Mouse (Mus musculus): ENCODE measurements around the gene Mgat5.

Mgat5 gene

DNA sequence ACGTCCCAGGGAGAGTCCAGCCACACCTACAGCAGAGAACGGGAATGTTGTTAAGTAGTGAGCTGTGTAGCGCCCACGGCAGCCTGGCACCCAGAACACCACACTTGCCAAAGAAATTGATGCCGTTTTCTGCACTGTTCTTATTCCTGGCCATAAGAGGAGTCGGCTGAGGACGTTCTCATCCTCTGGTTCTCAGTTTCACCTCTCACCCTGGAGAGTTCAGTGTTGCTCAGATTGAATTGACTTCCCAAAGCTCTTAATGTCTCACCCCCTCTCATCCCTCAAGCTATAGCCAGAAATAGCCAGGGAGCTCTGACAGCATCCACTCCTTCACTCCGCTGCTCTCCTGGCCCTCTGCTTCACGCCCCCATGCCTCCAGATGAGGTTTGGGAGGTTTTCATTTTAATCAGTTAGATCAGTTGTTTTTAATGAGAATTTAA lies 234.7 kb downstream of the Mgat5 start:
- DNase-seq (ENCODE audit: low spot score), result no peak

- DNase-seq (ENCODE audit: low spot score), result no peak
Measured at GRCm38 (mm10) chr1:127441007-127441406, 236.2 kb downstream of the Mgat5 start.

GRCm38 (mm10) chr1:127441736-127442135 lies 236.9 kb downstream of the Mgat5 start:
- DNase-seq (ENCODE audit: low spot score), result no peak

DNA sequence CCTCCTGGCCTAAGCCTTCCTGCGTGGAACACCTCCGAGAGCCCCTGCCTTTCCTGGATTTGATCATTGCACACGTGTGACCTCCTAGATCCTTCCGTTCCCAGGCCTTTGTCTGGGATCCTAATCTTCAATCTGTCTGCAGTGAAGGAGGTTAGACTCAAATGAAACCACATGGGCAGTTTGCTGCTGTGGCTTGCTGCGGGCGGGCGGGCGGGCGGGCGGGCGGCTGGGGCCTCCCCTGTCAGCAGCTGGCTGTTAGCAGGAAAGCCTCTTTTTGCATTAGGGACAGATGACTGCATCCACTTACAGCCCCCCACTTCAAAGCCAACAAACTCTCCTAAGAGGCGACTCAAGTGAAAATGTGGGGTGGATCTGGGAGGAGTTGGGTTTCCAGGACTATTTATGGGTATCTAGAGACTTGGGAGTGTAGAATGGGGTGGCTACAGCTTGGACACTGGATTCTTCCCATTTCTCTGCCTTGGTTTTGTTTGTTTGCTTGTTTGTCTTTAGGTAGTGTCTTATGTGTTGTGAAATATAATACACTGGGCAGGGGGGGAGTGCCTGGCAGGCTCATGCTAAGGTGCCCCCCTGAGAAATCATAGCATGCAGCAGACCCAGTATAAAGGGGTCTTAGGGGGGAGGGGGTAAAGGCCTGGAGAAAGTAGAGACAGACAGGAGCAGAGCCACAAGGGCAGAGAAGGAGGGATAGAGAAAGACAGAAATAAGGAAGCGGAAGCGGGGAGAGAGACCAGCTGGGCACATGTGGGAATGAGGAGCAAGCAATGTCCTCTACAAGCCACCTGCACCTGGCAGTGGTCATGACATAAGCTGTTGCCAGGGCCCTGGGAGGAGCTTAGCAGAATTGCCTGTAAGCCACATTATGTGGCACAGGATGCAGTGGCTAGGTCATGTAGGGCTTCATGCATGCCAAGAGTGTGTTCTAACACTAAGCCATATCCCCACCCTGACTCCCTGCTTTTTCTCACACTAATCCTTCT lies 238.4 kb downstream of the Mgat5 start:
- no peak for DNase-seq (ENCODE audit: low spot score)

DNA sequence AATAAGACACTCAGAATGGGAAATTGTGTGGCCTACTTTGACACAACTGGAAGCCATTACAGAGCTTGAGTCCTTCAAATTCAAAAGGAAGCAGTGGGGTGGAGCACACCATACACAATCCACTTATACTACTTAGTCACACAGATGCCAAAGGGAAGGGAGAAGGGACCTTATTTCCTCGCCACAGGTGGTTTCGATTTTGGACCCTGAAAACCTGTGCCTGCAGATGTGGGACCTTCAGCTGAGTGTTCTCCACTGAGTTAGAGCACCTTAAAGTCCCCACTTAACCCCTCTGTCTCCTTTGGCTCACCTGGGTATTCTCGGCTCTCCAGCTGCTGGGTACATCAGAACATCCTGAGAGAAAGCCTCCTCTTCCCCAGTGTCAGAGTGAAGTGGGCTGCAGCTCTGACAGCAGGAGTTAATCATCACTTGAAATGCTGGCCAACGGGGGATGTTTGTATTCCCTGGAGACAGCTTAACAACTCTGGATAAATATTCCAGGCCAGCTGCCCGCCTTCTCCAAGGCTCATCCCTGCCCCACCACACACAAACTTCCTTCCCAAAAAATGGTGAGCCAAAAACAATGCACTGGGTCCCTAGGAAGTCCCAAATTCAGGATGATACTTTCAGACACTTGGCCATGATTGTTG lies 240.1 kb downstream of the Mgat5 start:
- DNase-seq (ENCODE audit: low spot score), result no peak

DNA sequence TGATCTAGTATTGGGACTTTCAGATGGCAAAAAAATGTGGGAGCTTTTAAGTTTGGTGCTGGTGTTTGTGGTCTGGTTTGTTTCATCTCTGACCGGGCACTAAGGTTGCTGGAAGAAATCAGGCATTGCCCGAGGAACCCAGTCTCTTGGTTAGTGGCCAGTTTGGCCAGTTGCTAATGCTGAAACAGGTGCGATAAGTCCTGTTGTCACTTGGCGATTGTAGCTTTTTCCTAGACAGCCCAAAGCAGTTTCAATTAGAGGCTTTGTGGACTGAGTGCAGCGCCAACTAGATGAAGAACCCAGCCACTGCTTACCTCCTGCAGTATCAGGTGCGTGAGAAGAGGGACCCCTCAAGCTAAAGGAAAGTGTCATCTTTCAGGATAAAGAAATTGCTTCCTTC lies 248.6 kb downstream of the Mgat5 start:
- DNase-seq (ENCODE audit: low spot score), result no peak

- peak; percentile 69 for DNase-seq (ENCODE audit: low spot score)
Measured at GRCm38 (mm10) chr1:127459015-127459451, 254.2 kb downstream of the Mgat5 start.

DNA sequence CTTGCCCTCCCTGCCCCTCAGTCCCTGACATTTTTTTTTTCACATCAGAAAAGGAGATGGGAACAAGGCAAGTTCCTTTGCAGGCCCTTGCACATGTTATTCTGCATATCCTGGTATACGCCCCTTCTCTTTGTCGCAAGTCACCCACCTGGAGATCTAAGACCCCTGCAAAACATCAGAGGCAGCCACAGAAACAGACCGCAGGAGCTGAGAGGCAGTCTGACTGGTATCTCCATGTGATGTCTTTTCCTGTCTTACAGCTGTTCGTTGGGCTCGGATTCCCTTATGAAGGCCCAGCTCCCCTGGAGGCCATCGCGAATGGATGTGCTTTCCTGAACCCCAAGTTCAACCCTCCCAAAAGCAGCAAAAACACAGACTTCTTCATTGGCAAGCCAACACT lies 254.8 kb downstream of the Mgat5 start:
- DNase-seq (ENCODE audit: low spot score), result no peak

GRCm38 (mm10) chr1:127461017-127461416 lies 256.2 kb downstream of the Mgat5 start:
- no peak for DNase-seq (ENCODE audit: low spot score)

DNA sequence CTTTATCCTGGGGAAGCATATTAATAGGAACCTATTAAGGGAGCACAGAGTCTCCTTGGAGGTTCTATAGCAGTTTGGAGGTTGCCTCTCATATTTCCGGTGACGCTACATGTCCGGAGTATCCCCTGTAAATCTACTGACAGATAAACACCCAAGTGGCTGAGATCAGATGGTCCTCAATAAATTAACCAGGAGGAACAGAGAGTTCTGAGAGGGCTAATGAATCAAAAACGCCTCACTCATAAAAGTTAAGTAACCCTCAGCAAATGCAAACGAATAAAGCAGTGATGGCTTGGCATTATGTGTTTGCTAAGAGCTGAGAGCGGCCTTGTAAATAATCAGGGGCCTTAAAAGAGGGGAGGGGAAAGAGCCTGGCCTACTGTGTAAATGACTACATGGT lies 259.2 kb downstream of the Mgat5 start:
- no peak for DNase-seq (ENCODE audit: low spot score)

DNA sequence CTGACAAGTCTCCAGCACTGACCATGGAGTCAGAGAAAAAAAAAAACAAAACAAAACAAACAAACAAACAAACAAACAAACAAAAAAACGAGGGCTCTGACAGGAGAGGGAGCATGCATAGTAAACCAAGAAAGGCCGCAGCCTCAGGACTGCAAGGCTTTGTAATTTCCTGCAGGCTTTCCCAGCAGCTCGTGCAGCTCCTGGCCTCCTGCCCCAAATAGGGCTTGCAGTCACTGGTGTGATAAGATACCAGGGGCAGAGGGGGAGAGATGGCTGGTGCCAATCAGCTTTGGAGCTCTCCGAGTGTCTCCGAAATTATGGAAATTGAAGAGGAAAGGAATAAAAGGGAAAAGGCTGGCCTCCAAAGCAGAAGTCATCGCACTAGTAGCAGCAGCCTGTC lies 260.5 kb downstream of the Mgat5 start:
- no peak for DNase-seq (ENCODE audit: low spot score)

DNA sequence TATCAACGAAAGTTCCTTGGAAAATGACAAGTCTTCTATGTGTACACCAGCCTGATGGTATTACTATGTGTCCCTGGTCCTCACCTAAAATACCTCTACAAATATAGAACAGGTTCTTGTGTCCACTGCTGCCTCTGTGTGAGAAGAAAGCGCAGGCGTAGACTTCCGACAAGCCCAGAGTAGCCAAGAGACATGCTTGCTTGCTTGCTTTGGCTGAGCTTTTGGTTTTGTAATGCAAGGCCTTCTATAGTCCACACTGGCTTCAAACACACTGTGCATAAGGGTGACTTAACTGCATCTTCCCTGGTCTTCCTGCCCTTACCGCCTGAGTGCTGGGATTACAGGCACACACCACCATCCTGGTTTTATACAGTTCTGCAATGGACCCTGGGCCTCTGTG lies 262.4 kb downstream of the Mgat5 start:
- DNase-seq (ENCODE audit: low spot score), result no peak

- no peak for DNase-seq (ENCODE audit: low spot score)
Measured at GRCm38 (mm10) chr1:127470175-127470574, 265.4 kb downstream of the Mgat5 start.

DNA sequence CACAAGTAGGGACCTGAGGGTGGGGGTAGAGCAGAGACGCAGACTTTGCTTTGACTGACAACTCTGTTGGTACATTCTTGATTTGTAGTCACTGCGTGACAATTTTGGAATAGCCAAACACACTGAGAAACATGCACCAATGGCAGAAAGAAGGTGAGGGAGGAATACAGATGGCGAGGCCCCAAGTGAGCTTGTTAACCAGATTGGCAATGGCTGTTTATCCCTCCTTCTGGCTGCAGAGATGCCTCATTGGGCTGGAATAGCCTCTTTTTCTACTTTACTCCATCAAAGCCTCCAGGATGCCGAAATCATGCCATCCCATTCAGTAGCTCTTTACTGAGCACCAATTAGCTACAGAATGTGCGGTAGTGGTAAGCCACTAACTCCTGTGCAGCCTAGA lies 270.9 kb downstream of the Mgat5 start:
- DNase-seq (ENCODE audit: low spot score), result no peak

- DNase-seq (ENCODE audit: low spot score), result no peak
Measured at GRCm38 (mm10) chr1:127482911-127483310, 278.1 kb downstream of the Mgat5 start.

DNA sequence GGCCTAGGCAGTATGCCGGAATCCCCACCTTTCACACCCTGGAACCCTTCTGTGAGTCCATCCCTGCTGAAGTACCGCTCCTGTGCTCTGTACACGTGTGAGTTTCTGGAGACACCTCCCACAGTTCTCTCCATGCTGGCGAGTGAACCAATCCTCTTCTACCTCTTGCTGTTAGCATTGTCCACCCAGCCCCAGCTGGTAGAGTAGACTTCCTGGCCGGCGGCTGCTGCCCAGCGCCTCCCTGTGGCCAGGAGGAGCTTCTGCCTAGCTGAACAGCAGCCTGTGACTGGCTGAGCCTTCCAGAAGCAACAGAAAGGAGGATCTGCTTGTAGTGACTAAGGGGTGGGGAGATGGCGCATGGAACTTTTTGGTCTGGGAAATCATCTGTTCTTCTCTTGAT lies 279.4 kb downstream of the Mgat5 start:
- no peak for DNase-seq (ENCODE audit: low spot score)

GRCm38 (mm10) chr1:127484826-127485225 lies 280.0 kb downstream of the Mgat5 start:
- DNase-seq (ENCODE audit: low spot score), result peak; percentile 61

DNA sequence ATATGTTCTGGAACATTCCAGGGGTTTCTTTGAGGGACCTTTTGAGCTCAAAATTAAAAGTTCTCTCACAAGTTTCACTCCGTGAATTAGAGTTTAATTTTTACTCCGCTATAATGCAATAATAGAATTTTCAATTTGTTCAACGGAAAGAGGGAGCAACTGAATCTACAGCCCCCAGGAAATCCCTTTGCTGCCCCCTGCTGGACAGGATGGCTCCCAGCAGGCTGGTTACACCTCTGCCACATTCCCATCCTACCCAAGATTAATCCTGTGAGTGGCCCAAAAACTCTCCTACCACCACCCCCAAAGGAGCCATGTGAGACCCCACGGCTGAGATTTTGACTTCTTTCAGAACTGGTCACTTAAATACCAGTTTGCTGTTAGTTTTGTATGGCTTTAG lies 282.3 kb downstream of the Mgat5 start:
- peak; percentile 46 for DNase-seq (ENCODE audit: low spot score)

GRCm38 (mm10) chr1:127496737-127497543 lies 292.1 kb downstream of the Mgat5 start:
- peak; percentile 52 for DNase-seq (ENCODE audit: low spot score)

GRCm38 (mm10) chr1:127498746-127499145 lies 293.9 kb downstream of the Mgat5 start:
- DNase-seq (ENCODE audit: low spot score), result no peak

GRCm38 (mm10) chr1:127500219-127500618 lies 295.4 kb downstream of the Mgat5 start:
- DNase-seq (ENCODE audit: low spot score), result peak; percentile 89

DNA sequence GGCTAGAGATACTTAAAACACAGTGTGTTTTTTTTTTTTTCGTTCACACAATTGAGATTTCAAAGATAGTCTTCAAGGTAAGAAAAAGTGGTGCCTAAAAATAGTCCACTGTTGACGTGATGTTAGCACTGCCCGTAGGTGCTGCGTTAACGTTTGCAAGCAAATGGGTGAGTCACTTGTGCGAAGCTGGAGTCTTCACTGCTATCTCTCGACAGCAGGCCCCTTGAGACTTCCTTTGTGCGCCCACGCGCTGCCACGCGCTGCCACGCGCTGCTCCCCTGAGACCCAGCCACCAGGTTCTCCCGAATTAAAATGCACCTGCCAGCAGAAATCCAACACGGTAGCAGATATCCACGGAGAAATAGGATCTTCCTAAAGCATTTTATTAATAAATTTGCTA lies 295.9 kb downstream of the Mgat5 start:
- DNase-seq (ENCODE audit: low spot score), result no peak

Measured in layer of hippocampus, adult 11-12 months (tissue).